Mouse (Mus musculus) megakaryocyte, embryonic 14.5 days (primary cell): ENCODE results near the gene Psd. TPM values are rescaled to one million over a fixed set of nuclear protein-coding genes. Genes with fewer than 3 reads are reported as not detected.

ENCODE experiments used
- H3K27me3 ChIP-seq: replicated peaks from 2 replicates; pipeline ENCODE3; 2012; ENCODE audit warnings: inconsistent platforms
- H3K36me3 ChIP-seq: replicated peaks from 2 replicates; pipeline ENCODE3; 2012; ENCODE audit warnings: low read length, inconsistent platforms, mixed read lengths
- H3K4me1 ChIP-seq: 2 replicates; pipeline ENCODE4 v1.6.1; 2012; ENCODE audit warnings: inconsistent platforms
- H3K4me3 ChIP-seq: replicated peaks from 2 replicates; pipeline ENCODE3; 2012; ENCODE audit warnings: moderate library complexity, mild to moderate bottlenecking, inconsistent platforms
- H3K9me3 ChIP-seq: 2 replicates; pipeline ENCODE4 v1.6.1; 2012; ENCODE audit warnings: inconsistent platforms
- FLI1 ChIP-seq: IDR thresholded peaks from 2 replicates; pipeline ENCODE4 v1.6.1; 2012; ENCODE audit warnings: low read length, inconsistent platforms, mixed read lengths
- GATA1 ChIP-seq: IDR thresholded peaks from 3 replicates; pipeline ENCODE4 v1.6.1; 2012; ENCODE audit warnings: mixed read lengths, low read length, inconsistent platforms, borderline replicate concordance
- polyA plus RNA-seq: library from polyadenylated mRNA; stranded (reverse); fragments of >175 nt; gene quantifications from 2 replicates; pipeline ENCODE4 v1.2.3, GENCODE M21; 2012; ENCODE audit warnings: low replicate concordance; ENCODE audit not compliant: insufficient read depth

Gene Psd
- polyA plus RNA-seq: 0.19 TPM in 1 of 2 replicates, not detected in the other

DNA sequence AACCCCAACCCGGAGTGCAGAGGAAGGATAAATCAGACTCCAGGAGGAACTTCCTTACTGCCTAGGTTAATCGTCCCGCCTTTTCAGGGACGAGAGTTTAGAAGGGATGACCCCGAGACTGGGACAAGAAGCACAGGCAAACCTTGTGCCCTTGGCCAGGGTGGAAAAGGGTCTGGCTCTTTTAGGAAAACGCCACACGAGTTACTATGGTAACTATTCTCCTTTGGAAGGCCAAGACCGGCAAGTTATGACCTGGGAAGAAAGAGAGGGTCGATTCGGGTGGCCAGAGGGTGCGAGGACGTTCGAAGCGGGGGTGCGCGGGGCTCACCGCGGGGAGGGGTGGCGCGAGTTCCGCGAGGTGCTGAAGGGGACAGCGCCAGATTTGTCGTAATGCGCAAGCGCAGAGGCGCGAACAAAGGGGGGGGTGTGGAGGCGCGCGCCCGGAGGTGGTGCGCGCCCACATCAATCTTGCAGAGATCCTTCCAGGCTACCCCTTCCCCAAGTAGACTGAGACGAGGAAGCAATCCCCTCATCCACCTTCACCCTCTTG lies at the start of gene Psd:
Gene Psd (minus strand): TSS at position 401 of the 550 bp plus-strand sequence.
- TF ChIP-seq GATA1: no peak
- TF ChIP-seq FLI1: no peak

DNA sequence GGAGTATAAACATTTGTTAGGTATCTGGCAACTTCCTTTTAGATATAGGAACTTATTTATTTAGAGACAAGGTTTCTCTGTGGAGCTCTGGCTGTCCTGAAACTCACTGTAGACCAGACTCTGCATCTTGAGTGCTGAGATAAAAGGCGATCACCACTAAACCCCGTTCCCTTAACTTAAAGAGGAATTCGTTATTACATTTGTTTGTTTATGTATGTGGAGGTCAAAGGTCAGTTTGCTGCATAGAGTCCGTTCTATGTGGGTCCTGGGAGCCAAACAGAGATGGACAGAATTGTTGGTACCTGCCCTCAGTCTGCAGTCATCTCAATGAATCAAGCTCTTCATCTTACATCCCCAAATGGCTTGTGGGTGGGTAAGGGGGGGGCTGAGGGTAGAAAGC lies 48.9 kb upstream of the Psd start:
- H3K4me1 ChIP-seq: no peaks in the 10 kb centered on the region; the same call in 1 of the 2 replicates
- no peak for TF ChIP-seq GATA1
- TF ChIP-seq FLI1: no peak
- H3K36me3 ChIP-seq: peaks cover 58% of the 10 kb centered on the region
- H3K4me3 ChIP-seq: no peak overlapping the region
- H3K9me3 ChIP-seq: no peaks in the 10 kb centered on the region
- H3K27me3 ChIP-seq: peaks cover 8% of the 10 kb centered on the region

More for the DNA sequence above, at the start of gene Psd:
- Histone ChIP-seq H3K27me3 (peaks cover 55% of the 10 kb centered on the region), H3K36me3 (peaks cover 18% of the 10 kb centered on the region), H3K9me3 (no peaks in the 10 kb centered on the region), H3K4me3 (peak within 1 kb of the TSS; percentile 97), H3K4me1 (peaks cover 45% of the 10 kb centered on the region)

DNA sequence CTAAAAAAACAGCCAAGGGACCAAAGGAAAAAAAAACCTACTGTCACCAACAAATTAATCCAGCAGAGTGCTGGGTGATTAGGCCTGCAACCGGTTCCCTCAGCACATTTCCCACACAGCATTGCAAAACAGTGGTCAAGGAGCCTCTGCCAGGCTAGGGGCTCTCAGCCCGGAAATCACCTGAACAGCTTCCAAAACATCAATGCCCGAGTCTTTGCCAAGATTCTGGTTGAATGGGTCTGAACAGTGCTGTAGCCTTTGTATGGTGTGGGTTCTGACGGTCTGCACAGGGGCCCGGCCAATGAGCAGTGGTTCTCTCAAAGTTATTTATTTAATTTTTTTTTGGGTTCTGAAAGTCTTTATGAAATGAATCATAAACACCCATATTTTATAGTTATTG lies 48.5 kb upstream of the Psd start:
- H3K4me3 ChIP-seq: no peak overlapping the region
- TF ChIP-seq FLI1 (no peak), GATA1 (no peak)
- peaks cover 54% of the 10 kb centered on the region for H3K36me3 ChIP-seq
- no peaks in the 10 kb centered on the region; the same call in 1 of the 2 replicates for H3K4me1 ChIP-seq
- peaks cover 8% of the 10 kb centered on the region for H3K27me3 ChIP-seq
- no peaks in the 10 kb centered on the region for H3K9me3 ChIP-seq

DNA sequence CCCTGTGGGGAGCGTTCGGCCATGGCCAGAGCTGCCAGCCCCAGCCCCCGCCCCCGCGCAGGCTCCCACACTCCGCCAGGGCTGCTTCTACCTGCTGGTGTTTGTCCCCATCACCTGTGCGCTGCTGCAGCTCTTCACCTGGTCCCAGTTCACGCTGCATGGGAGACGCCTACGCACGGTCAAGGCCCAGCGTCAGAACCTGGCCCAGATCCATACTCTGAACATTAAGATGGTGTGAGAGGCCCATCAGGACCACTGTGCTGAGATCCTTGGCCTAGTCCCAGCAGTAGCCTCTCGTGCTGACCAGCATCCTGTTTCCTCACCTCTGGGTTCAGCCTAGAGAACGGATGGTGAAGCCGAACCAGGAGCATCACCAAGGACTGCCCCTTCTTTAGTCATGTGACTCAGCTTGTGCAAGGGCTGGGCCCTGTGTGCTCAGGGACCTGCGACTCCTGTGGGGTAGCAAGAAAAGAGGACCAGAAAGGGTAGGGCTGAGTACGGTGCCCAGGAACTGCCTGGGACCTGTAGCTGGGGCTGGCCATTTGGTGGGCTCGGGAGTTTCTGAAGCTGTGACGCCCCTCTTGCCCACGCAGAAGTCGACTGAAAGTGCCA lies 47.6 kb upstream of the Psd start:
- Histone ChIP-seq H3K4me3 (no peak overlapping the region), H3K4me1 (no peaks in the 10 kb centered on the region; the same call in 1 of the 2 replicates), H3K27me3 (peaks cover 8% of the 10 kb centered on the region), H3K9me3 (no peaks in the 10 kb centered on the region), H3K36me3 (peaks cover 45% of the 10 kb centered on the region)
- TF ChIP-seq FLI1 (no peak), GATA1 (no peak)

DNA sequence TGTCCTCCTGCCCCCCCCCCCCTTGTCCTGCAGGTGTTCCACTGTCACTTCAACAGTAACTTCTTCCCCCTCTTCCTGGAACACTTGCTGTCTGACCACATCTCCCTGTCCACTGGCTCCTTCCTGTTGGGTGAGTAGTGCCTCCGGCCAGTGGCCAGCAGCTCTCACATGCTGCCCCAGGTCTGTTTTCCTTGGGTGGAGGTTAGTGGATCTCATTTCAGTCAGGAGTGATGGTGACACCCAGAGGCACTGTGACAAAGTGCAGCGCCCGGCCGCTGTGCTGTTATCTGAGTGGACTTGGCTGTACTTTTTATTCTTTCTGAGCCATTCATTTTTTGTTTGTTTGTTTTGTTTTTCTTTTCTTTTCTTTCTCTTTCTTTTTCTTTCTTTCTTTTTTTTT lies 42.2 kb upstream of the Psd start:
- Histone ChIP-seq H3K4me3 (no peak overlapping the region), H3K4me1 (peaks cover 5% of the 10 kb centered on the region), H3K27me3 (peaks cover 43% of the 10 kb centered on the region), H3K9me3 (peaks cover 5% of the 10 kb centered on the region), H3K36me3 (no peaks in the 10 kb centered on the region)
- TF ChIP-seq FLI1 (no peak), GATA1 (no peak)

DNA sequence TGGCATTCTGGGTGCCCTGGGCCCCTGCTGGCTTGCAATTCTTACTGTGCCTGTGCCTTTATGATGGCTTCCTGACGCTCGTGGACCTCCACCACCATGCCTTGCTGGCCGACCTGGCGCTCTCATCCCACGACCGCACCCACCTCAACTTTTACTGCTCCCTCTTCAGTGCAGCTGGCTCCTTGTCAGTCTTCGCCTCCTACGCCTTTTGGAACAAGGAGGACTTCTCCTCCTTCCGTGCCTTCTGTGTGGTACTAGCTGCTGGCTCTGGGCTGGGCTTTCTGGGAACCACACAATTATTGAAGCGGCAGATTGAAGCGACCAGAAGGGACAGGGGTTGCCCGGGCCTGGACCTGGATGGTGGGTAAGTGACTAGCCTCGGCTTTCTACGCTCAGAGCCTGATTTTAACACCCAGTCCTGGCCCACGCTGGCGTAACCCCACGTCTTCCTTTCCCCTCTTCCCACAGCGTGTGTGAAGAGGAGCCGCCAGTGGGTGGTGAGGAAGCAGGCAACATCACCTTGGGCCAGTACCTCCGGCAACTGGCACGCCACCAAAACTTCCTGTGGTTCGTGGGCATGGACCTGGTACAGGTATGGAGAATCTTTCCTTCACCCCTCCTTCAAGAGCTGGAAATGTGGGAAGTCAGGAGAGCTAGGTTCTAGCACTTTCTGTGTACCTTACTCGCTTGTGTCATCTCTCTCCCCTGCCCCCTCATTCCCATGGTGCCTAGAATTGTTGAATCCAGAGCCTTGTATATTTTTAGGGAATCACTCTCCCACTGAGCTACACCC lies 41.0 kb upstream of the Psd start:
- peaks cover 53% of the 10 kb centered on the region for H3K27me3 ChIP-seq
- no peak for TF ChIP-seq FLI1
- TF ChIP-seq GATA1: no peak
- peaks cover 8% of the 10 kb centered on the region for H3K4me1 ChIP-seq
- H3K9me3 ChIP-seq: peaks cover 12% of the 10 kb centered on the region
- H3K4me3 ChIP-seq: no peak overlapping the region
- no peaks in the 10 kb centered on the region for H3K36me3 ChIP-seq

DNA sequence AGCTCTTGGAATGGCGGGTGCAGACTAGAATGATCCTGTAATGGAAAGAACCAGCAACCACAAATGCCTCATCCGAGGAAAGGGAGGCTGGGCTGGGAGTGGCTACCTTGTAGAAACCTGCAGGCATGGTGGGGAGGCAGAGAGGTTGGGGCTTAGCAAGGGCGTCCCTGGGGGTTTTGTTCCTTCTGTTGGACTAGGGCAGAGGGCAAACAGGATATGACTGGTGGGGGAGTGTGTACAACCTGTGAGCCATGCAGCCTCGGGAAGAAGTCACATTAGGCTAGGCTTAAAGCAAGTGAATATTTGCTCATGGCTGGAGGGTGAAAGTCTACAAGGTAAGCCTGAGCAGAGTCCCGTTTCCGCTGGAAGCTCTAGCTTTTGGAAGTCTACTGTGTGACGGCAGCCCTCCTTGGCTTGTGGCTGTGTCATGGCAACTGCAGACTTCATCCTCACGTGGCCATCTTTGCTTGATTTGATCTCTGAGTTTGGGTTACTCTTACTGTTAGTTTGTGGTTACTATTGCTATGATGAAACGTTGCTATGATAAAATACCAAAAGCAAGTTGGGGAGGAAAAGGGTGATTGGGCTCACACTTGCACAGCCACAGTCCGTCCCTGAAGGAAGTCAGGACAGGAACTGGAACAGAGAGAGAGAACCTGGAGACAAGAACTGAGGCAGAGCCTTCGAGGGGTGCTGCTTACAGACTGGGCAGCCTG lies 36.5 kb upstream of the Psd start:
- Histone ChIP-seq H3K4me1 (peaks cover 12% of the 10 kb centered on the region), H3K9me3 (peaks cover 29% of the 10 kb centered on the region), H3K27me3 (peaks cover 79% of the 10 kb centered on the region), H3K4me3 (no peak overlapping the region), H3K36me3 (no peaks in the 10 kb centered on the region)
- no peak for TF ChIP-seq GATA1
- TF ChIP-seq FLI1: no peak

DNA sequence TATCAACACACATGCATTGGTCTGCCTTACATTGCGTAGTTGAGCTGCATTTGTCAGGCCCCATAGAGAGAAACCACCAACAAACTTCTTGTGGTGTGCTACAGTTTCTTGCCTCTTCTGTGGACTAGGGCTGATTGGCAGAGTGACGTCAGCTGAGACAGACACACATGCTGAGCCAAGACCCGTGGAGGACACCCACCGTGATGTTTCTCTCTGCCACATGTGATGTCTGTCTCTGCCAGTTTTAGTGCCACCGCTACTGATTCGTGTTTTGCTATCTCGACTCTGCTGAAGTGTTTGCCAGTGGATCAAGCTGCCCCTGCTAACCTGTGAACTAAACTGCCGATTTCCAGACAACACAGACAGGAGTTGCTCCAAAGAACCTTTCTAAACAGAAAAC lies 35.1 kb upstream of the Psd start:
- TF ChIP-seq FLI1 (no peak), GATA1 (no peak)
- Histone ChIP-seq H3K27me3 (peaks cover 78% of the 10 kb centered on the region), H3K4me1 (peaks cover 25% of the 10 kb centered on the region), H3K9me3 (peaks cover 32% of the 10 kb centered on the region), H3K4me3 (no peak overlapping the region), H3K36me3 (no peaks in the 10 kb centered on the region)

DNA sequence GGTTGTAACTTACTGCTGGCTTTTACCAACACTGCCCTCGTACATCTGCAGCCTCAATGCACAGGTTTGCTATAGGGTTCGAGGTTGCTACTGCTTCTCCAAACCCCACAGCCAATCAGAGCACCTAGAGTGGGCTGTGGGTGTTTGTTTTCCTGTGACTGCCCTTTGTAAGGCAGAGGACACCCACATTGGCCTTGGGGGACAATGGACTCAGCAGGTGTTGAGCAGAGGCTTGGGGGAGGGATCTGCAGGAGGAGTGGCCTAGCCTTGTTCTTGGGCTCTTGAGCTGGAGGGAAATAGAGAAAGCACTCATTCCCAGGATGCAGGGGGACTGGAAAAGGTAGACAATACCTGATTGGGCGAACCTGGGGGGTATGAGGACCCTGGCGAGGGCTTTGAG lies 31.4 kb upstream of the Psd start:
- TF ChIP-seq GATA1 (no peak), FLI1 (no peak)
- peaks cover 31% of the 10 kb centered on the region for H3K4me1 ChIP-seq
- H3K4me3 ChIP-seq: peak overlapping the region; percentile 53
- peaks cover 80% of the 10 kb centered on the region for H3K27me3 ChIP-seq
- no peaks in the 10 kb centered on the region for H3K36me3 ChIP-seq
- peaks cover 29% of the 10 kb centered on the region for H3K9me3 ChIP-seq
